In the genomic region with DNA sequence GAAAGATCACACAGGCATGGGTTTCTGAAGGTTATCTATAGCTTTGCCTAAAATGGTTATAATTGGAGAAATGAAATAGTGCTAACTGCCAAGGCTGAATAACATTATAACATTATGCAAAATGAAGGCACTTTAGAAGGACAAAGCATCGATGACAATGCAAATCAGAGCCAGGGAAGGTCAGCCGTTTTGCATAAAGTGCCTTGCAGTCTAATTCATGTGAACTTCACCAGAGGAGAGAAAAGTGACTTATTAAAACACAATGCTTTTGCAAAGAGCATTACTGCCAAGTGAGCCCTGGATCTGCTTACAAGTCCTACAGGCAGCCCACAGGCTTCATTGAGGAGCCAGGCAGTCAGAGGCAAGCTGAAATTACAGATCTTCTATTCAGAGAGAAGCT, we compare ENCODE assay signal across 21 mouse cellular contexts.
A peak's percentile ranks its signal among the peaks of the same experiment; 100 is the strongest.
DNase-seq lines count a peak whose midpoint lies in the region; ATAC-seq and TF ChIP-seq lines count a peak whose summit lies in the region.
"Had no signal": no experiment of that assay in that cellular context is flagged by ENCODE, and none has a peak within 500 bp of the region (broad histone marks: within the 10 kb centered on the region; RNA-seq: fewer than 3 reads in every experiment).

No protein-coding gene starts in this region.

- 61% methylated on average over 2 of the region's 2 CpGs for WGBS in forebrain, embryonic 14.5 days
- 45% methylated on average over 2 of the region's 2 CpGs for WGBS in forebrain, embryonic 16.5 days
- WGBS in midbrain, embryonic 14.5 days = 44% methylated on average over 2 of the region's 2 CpGs
- 27% methylated on average over 2 of the region's 2 CpGs for WGBS in midbrain, embryonic 16.5 days
- WGBS in heart, adult 2 months = 80% methylated on average over 2 of the region's 2 CpGs

- no peak overlapping the region for H3K4me3 ChIP-seq in forebrain, embryonic 14.5 days (ENCODE audit: low read depth, low read length)
- no peak overlapping the region for H3K4me3 ChIP-seq in forebrain, embryonic 16.5 days (replicated peaks; ENCODE audit: low read length)
- H3K4me3 ChIP-seq in midbrain, embryonic 14.5 days (replicated peaks; ENCODE audit: low read depth, low read length) = no peak overlapping the region
- H3K4me3 ChIP-seq in midbrain, embryonic 16.5 days (ENCODE audit: low read depth, low read length) = no peak overlapping the region
- H3K4me3 ChIP-seq in heart, adult 2 months = no peak overlapping the region
- H3K4me3 ChIP-seq: embryonic facial prominence, embryonic 13.5 days; forebrain, embryonic 13.5 days had no signal

- intact Hi-C loops in heart, adult 2 months (cut with DNase I) = no loop called here

- H3K4me1 ChIP-seq in forebrain, embryonic 14.5 days (ENCODE audit: control insufficient read depth, insufficient read depth, low read length) = no peaks in the 10 kb centered on the region
- no peaks in the 10 kb centered on the region for H3K4me1 ChIP-seq in forebrain, embryonic 16.5 days (replicated peaks; ENCODE audit: control insufficient read depth, insufficient read depth, low read length)
- H3K4me1 ChIP-seq in midbrain, embryonic 14.5 days (ENCODE audit: control insufficient read depth, insufficient read depth, low read length) = no peaks in the 10 kb centered on the region
- no peaks in the 10 kb centered on the region for H3K4me1 ChIP-seq in midbrain, embryonic 16.5 days (ENCODE audit: control insufficient read depth, insufficient read depth, low read length)
- H3K4me1 ChIP-seq in heart, adult 2 months (ENCODE audit: control insufficient read depth, insufficient read depth, low read length) = no peaks in the 10 kb centered on the region
- H3K4me1 ChIP-seq: embryonic facial prominence, embryonic 13.5 days had no signal

- H3K9ac ChIP-seq in forebrain, embryonic 14.5 days (ENCODE audit: low read length) = no peak overlapping the region
- H3K9ac ChIP-seq in forebrain, embryonic 16.5 days (replicated peaks; ENCODE audit: low read depth, low read length) = no peak overlapping the region
- no peak overlapping the region for H3K9ac ChIP-seq in midbrain, embryonic 14.5 days (replicated peaks; ENCODE audit: low read length)
- no peak overlapping the region for H3K9ac ChIP-seq in midbrain, embryonic 16.5 days (ENCODE audit: low read depth, low read length)
- no peak overlapping the region for H3K9ac ChIP-seq in heart, adult 2 months (ENCODE audit: low read depth, low read length)
- H3K9ac ChIP-seq: embryonic facial prominence, embryonic 13.5 days; forebrain, embryonic 13.5 days; forebrain, postnatal 0 days had no signal

- TF ChIP-seq CTCF in heart, adult 2 months (IDR thresholded peaks at IDR 0.05) = no peak

- no peak overlapping the region for H3K4me2 ChIP-seq in forebrain, embryonic 14.5 days (ENCODE audit: low read length)
- no peak overlapping the region for H3K4me2 ChIP-seq in forebrain, embryonic 16.5 days (ENCODE audit: low read length)
- H3K4me2 ChIP-seq in midbrain, embryonic 14.5 days (ENCODE audit: low read length) = no peak overlapping the region
- H3K4me2 ChIP-seq in midbrain, embryonic 16.5 days (ENCODE audit: low read length) = no peak overlapping the region
- H3K4me2 ChIP-seq: embryonic facial prominence, embryonic 13.5 days; forebrain, embryonic 13.5 days had no signal

- no peaks in the 10 kb centered on the region for H3K27me3 ChIP-seq in forebrain, embryonic 14.5 days (replicated peaks; ENCODE audit: control insufficient read depth, insufficient read depth, low read length)
- H3K27me3 ChIP-seq in forebrain, embryonic 16.5 days (replicated peaks; ENCODE audit: control insufficient read depth, insufficient read depth, low read length) = no peaks in the 10 kb centered on the region
- no peaks in the 10 kb centered on the region for H3K27me3 ChIP-seq in midbrain, embryonic 14.5 days (ENCODE audit: control insufficient read depth, insufficient read depth, low read length)
- H3K27me3 ChIP-seq in midbrain, embryonic 16.5 days (ENCODE audit: control insufficient read depth, insufficient read depth, low read depth, low read length) = no peaks in the 10 kb centered on the region
- no peaks in the 10 kb centered on the region for H3K27me3 ChIP-seq in heart, adult 2 months (ENCODE audit: control insufficient read depth, insufficient read depth, low read length)
- H3K27me3 ChIP-seq: embryonic facial prominence, embryonic 13.5 days; forebrain, embryonic 13.5 days; Patski had no signal

- no peak for ATAC-seq in forebrain, embryonic 14.5 days
- no peak for ATAC-seq in forebrain, embryonic 16.5 days
- no peak for ATAC-seq in midbrain, embryonic 14.5 days (ENCODE audit: low FRiP score, low TSS enrichment)
- ATAC-seq in midbrain, embryonic 16.5 days = no peak
- ATAC-seq: activated CD4-positive, CD25-positive, alpha-beta regulatory T cell, adult 4 months; forebrain, embryonic 13.5 days; forebrain, postnatal 0 days; Patski had no signal

- H3K36me3 ChIP-seq in forebrain, embryonic 14.5 days (ENCODE audit: control insufficient read depth, insufficient read depth, low read length) = no peaks in the 10 kb centered on the region
- no peaks in the 10 kb centered on the region for H3K36me3 ChIP-seq in forebrain, embryonic 16.5 days (ENCODE audit: control insufficient read depth, insufficient read depth)
- no peaks in the 10 kb centered on the region for H3K36me3 ChIP-seq in midbrain, embryonic 14.5 days (ENCODE audit: control insufficient read depth, insufficient read depth, low read length)
- H3K36me3 ChIP-seq in midbrain, embryonic 16.5 days (ENCODE audit: control insufficient read depth, insufficient read depth, low read length) = no peaks in the 10 kb centered on the region
- H3K36me3 ChIP-seq in heart, adult 2 months (ENCODE audit: control insufficient read depth, insufficient read depth, low read length) = no peaks in the 10 kb centered on the region
- H3K36me3 ChIP-seq: embryonic facial prominence, embryonic 13.5 days; G1E had no signal

- no peak for TF ChIP-seq EP300 in heart, adult 2 months (IDR thresholded peaks at IDR 0.05; ENCODE audit: insufficient read depth, low read depth, low read length)

- H3K79me2 ChIP-seq in heart, adult 2 months (replicated peaks; ENCODE audit: control insufficient read depth, insufficient read depth, low read length) = no peaks in the 10 kb centered on the region

- H3K27ac ChIP-seq in forebrain, embryonic 14.5 days (ENCODE audit: low read depth, low read length) = no peak overlapping the region
- no peak overlapping the region for H3K27ac ChIP-seq in forebrain, embryonic 16.5 days (ENCODE audit: low read length)
- no peak overlapping the region for H3K27ac ChIP-seq in midbrain, embryonic 14.5 days (replicated peaks; ENCODE audit: low read depth, low read length)
- H3K27ac ChIP-seq in midbrain, embryonic 16.5 days (ENCODE audit: low read length) = no peak overlapping the region; the same call in 1 of the 2 replicates
- H3K27ac ChIP-seq in heart, adult 2 months = no peak overlapping the region
- H3K27ac ChIP-seq: embryonic facial prominence, embryonic 13.5 days; forebrain, embryonic 13.5 days had no signal

- no peaks in the 10 kb centered on the region for H3K9me3 ChIP-seq in forebrain, embryonic 14.5 days (replicated peaks; ENCODE audit: control insufficient read depth, low read length)
- no peaks in the 10 kb centered on the region for H3K9me3 ChIP-seq in forebrain, embryonic 16.5 days (ENCODE audit: control insufficient read depth, low read length)
- H3K9me3 ChIP-seq in midbrain, embryonic 14.5 days (ENCODE audit: control insufficient read depth, low read length) = no peaks in the 10 kb centered on the region
- no peaks in the 10 kb centered on the region for H3K9me3 ChIP-seq in midbrain, embryonic 16.5 days (replicated peaks; ENCODE audit: control insufficient read depth, low read length, poor library complexity, severe bottlenecking)
- H3K9me3 ChIP-seq: embryonic facial prominence, embryonic 13.5 days; forebrain, embryonic 13.5 days; G1E had no signal

- TF ChIP-seq POLR2A in heart, adult 2 months (IDR thresholded peaks at IDR 0.05; ENCODE audit: insufficient read depth, low read depth, low read length) = no peak

- DNase-seq in forebrain, embryonic 14.5 days (ENCODE audit: low spot score) = peak; percentile 14
- peak; percentile 23 for DNase-seq in midbrain, embryonic 14.5 days
- peak; percentile 5 for DNase-seq in brain, adult 2 months (ENCODE audit: low read depth, low spot score)
- DNase-seq in heart, adult 2 months = no peak
- no peak for DNase-seq in right cerebral cortex, adult 2 months (ENCODE audit: low spot score in 2 of 2)
- DNase-seq: adrenal gland, adult 8-10 months; adrenal gland, postnatal 14 days; adrenal gland, postnatal 36 days; cerebellum, adult 11-12 months; cerebellum, adult 2 months; cerebellum, adult 9-10 months; cerebellum, postnatal 10 days; cerebellum, postnatal 25 days; forebrain, postnatal 0 days had no signal

Comparison
In these comparisons a context has a peak if more than half of its experiments do, and no peak if none do; other contexts are left out.
1. DNase-seq: peak in forebrain, embryonic 14.5 days (single experiment), midbrain, embryonic 14.5 days (single experiment) and brain, adult 2 months (single experiment); none in heart, adult 2 months (0 of 2) and right cerebral cortex, adult 2 months (0 of 2).